Mouse (Mus musculus): ENCODE data around the gene Flcn. TPM values are rescaled to one million over a fixed set of nuclear protein-coding genes. Genes with fewer than 3 reads are reported as not detected.

Flcn gene
- polyA plus RNA-seq, 1 experiment from 2014 or later: 45.9 TPM

DNA sequence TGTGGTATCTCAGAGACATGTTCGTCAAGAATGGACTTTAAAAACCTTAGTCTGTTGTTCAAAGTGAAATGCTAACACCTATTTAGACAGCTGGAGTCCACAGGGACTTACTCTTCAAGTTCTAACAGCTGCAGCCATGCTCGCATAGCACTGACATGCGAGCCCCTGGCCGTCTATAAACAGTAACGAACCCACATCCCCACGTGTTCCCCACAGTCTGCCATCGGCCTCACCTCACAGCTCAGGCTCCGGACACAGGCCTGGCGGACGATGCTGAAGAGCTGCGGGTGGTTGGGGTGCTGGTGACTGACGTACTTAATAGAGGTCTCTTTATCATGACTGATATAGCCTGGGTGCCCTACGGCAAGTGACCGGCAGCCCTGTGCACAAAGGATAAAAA is 6.3 kb downstream of the Flcn start:
- Histone ChIP-seq H3K4me3 (no peak overlapping the region), H3K4me2 (replicated peaks) (no peak overlapping the region), H3K36me3 (peaks cover 81% of the 10 kb centered on the region), H3K4me1 (peaks cover 3% of the 10 kb centered on the region), H3K9me3 (no peaks in the 10 kb centered on the region), H3K27me3 (no peaks in the 10 kb centered on the region), H3K27ac (replicated peaks) (no peak overlapping the region), H3K9ac (replicated peaks) (no peak overlapping the region)
- no peak for ATAC-seq (replicated peaks)
- 92% methylated on average over 14 of the region's 14 CpGs for WGBS

DNA sequence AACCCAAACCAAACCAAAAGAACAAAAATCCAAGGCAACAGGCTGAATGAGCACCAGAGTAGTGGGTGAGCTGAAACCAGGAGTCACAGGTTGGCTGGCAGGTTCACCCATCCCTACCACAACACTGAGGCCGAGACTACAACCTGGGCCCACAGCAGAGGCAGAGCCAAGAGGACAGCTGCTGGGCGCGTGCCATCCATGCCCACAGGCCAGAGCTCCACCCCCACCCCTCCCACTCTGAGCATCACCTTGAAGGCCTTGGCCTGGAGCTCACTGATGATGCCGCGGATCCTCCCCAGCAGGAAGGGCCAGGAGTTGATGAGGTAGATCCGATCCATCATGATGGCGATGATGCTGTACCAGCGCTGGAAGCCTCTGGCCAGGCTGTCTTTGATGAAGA is 7.9 kb downstream of the Flcn start:
- H3K36me3 ChIP-seq: peaks cover 84% of the 10 kb centered on the region

DNA sequence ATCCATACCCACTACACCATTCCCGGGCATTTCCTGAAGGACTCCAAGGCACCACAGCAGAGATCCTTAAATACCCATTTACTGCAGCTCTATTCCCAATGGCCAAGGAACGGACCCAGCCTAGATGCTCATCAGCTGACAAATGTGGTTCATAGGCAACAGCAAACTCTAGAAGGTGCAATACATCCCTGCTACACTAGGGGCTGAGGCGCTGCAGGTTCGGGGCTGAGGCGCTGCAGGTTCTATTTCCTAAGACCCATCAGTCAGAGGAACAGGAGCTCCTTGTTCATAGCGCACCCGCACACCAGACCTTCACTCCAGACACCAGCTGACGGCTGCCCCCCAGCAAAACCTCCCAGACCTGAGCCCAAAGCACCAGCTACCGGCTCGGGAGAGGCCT is 9.4 kb downstream of the Flcn start:
- Histone ChIP-seq H3K27ac (replicated peaks) (no peak overlapping the region), H3K36me3 (peaks cover 80% of the 10 kb centered on the region), H3K4me3 (no peak overlapping the region), H3K9me3 (no peaks in the 10 kb centered on the region), H3K27me3 (no peaks in the 10 kb centered on the region), H3K9ac (replicated peaks) (no peak overlapping the region), H3K4me2 (replicated peaks) (no peak overlapping the region), H3K4me1 (no peaks in the 10 kb centered on the region)
- no peak for ATAC-seq (replicated peaks)
- WGBS: 91% methylated on average over 10 of the region's 10 CpGs

More for the DNA sequence above, 7.9 kb downstream of the Flcn start:
- Histone ChIP-seq H3K4me1 (no peaks in the 10 kb centered on the region), H3K27ac (replicated peaks) (no peak overlapping the region), H3K9me3 (no peaks in the 10 kb centered on the region), H3K27me3 (no peaks in the 10 kb centered on the region), H3K4me3 (no peak overlapping the region), H3K4me2 (replicated peaks) (no peak overlapping the region), H3K9ac (replicated peaks) (no peak overlapping the region)
- 96% methylated on average over 8 of the region's 8 CpGs for WGBS
- no peak for ATAC-seq (replicated peaks)

DNA sequence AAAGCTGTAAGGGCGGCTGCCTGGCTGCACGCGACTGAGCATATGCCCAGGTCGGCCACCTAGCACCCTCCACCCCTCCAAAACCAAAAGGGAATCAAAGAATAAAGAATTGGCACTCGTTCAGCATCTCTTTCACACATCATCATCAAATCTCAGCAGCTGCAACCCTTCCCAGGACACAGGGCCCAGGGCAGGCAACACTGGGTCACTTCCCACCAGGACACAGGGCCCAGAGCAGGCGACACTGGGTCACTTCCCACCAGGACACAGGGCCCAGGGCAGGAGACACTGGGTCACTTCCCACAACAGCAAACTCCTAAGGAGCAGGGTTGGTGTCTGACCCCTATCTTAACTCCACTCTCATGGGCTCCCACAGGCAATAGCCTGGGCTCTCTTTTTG is 16.4 kb downstream of the Flcn start:
- Histone ChIP-seq H3K36me3 (peaks cover 65% of the 10 kb centered on the region), H3K4me2 (replicated peaks) (no peak overlapping the region), H3K27me3 (no peaks in the 10 kb centered on the region), H3K9me3 (no peaks in the 10 kb centered on the region), H3K27ac (replicated peaks) (no peak overlapping the region), H3K4me3 (no peak overlapping the region), H3K4me1 (no peaks in the 10 kb centered on the region), H3K9ac (replicated peaks) (no peak overlapping the region)
- ATAC-seq (replicated peaks): no peak
- 94% methylated on average over 6 of the region's 6 CpGs for WGBS

DNA sequence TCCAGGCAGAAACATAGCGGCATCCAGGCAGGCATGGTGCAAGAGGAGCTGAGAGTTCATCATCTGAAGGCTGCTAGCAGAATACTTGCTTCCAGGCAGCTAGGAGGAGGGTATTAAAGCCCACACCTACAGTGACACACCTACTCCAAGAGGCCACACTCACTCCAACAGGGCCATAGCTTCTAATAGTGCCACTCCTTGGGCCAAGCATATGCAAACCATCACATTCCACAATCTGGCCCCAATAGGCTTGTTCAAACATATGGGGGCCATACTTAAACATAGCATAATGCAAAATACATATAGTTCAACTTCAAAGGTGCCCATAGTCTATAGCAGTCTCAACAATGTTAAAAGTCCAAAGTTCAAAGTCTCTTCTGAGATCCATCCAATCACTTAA is 20.5 kb downstream of the Flcn start:
- ATAC-seq (replicated peaks): no peak
- Histone ChIP-seq H3K27me3 (no peaks in the 10 kb centered on the region), H3K4me1 (peaks cover 9% of the 10 kb centered on the region), H3K9me3 (no peaks in the 10 kb centered on the region), H3K9ac (replicated peaks) (no peak overlapping the region), H3K27ac (replicated peaks) (no peak overlapping the region), H3K36me3 (peaks cover 36% of the 10 kb centered on the region), H3K4me2 (replicated peaks) (no peak overlapping the region), H3K4me3 (no peak overlapping the region)
- WGBS: 93% methylated on average over 1 of the region's 1 CpGs

DNA sequence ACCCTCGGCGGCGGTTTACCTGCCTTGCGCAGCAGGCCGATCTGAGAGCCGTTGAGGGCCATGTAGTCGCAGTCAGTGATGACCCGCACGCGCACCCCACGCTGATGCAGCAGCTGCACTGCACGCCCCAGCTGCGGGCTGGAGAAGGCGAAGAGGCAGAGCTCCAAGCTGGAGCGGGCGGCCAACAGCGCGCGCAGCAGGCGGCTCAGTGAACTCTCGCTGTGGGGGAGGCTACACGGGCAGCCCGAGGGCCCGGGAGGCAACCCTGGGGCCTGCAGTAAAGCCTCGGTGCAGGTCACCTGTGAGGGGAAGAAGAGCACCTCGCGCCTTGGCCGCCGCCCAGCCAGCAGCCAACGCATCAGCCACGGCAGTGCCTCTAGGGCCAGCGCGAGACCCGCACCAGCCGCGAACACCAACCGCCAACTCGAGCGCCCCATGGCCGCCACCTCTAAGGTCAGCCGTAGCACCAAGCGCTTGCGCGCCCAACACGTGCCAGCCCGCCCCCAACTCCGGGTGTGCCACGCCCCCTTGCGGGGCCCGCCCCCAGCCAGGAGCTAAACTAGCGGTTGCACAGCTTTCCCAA is 22.5 kb downstream of the Flcn start, which contains the start of gene Pld6:
TSS of gene Pld6 (minus strand) at position 447 of the 583 bp plus-strand sequence.
- Histone ChIP-seq H3K27me3 (no peaks in the 10 kb centered on the region), H3K4me2 (replicated peaks) (peak within 1 kb of the TSS; percentile 78), H3K9ac (replicated peaks) (peak within 1 kb of the TSS; percentile 10), H3K4me3 (peak within 1 kb of the TSS; percentile 39), H3K36me3 (peaks cover 18% of the 10 kb centered on the region), H3K27ac (replicated peaks) (no peak within 1 kb of the TSS), H3K9me3 (no peaks in the 10 kb centered on the region), H3K4me1 (peaks cover 9% of the 10 kb centered on the region)
- WGBS: 1% methylated on average over 48 of the region's 51 CpGs
- ATAC-seq (replicated peaks): peak; percentile 57

DNA sequence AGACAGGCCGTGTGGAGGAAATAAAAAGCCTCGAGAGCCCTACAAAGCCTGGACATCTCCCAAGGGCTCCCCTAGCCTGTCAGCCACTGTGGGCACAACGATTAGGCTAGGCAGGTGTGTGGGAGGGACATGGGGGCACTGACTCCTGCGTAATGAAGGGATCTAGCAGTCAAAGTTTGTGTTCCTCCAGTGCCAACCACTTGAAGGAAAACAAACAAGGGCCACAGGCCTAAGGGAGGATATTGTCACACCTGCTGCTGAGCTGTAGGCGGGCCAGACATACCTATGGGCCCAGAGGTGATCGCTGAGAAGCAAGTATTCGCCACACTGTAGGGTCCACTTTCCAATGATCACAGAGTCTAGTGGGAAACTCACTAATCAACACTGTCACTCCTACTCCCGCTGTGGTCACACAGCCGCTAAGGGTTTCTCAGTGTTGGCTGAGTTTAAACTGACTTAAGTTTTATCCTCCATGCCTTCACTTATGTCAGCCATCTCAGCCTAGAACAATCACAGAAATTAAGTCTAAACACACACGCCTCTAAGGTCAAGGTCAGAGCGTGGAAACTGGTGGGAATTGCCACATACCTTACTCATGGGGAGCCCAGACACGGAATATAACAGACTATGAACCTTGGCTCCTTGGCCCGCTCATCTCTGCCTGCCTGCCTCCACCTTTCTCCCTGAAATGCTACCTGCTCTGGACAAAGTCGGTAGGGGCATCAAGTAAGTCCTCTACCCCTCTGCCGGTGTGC is 23.2 kb downstream of the Flcn start:
- Histone ChIP-seq H3K4me1 (peaks cover 9% of the 10 kb centered on the region), H3K9me3 (no peaks in the 10 kb centered on the region), H3K4me3 (peak overlapping the region; percentile 39), H3K27me3 (no peaks in the 10 kb centered on the region), H3K4me2 (replicated peaks) (peak overlapping the region; percentile 78), H3K27ac (replicated peaks) (no peak overlapping the region), H3K9ac (replicated peaks) (peak overlapping the region; percentile 10), H3K36me3 (peaks cover 11% of the 10 kb centered on the region)
- 58% methylated on average over 15 of the region's 15 CpGs for WGBS
- ATAC-seq (replicated peaks): peak; percentile 64

DNA sequence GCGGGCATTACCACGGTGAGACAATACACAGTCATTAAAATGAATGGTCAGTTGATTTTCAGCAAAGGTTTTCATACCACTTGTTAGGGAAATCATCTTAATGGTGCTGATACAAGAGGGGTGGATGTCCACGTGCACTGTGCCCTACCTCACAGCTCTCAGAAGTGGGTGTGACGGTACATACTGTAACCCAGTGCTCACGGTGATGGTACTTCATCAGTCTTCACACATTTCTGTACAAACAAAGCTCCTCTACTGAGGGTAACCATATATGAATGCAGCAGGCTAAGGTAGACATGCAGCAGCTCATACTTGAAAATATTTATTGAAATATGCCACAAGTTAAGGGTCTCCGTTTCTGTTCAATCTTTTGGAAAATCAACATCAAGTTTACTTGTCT is 26.2 kb downstream of the Flcn start:
- ATAC-seq (replicated peaks): no peak
- 85% methylated on average over 6 of the region's 6 CpGs for WGBS
- Histone ChIP-seq H3K4me1 (peaks cover 9% of the 10 kb centered on the region), H3K27me3 (no peaks in the 10 kb centered on the region), H3K36me3 (peaks cover 6% of the 10 kb centered on the region), H3K9ac (replicated peaks) (no peak overlapping the region), H3K9me3 (no peaks in the 10 kb centered on the region), H3K4me2 (replicated peaks) (no peak overlapping the region), H3K27ac (replicated peaks) (no peak overlapping the region), H3K4me3 (no peak overlapping the region)

DNA sequence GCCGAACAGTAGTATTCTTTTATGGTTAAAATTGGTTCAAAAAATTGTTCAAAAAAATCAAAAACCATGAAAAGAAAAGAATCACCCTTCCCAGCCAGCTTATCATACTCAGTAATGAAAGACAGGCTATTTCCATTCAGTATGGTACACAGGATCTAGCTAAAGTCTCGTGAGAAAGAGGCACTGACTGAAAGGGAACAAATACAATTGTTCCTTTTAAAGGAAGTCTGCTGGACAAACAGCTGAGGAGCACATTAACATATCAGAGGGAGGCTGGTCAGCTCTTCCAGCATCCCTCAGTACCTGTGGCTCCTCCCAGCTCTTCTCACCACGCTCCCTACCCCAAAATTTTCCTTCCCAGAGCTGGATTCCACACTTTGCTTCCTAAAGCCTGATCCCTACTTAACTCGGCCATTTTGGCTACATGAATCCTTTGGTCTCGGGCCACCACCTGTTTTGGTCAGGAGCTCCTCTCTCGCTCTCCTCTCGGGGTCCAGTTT is 27.7 kb downstream of the Flcn start:
- Histone ChIP-seq H3K27me3 (no peaks in the 10 kb centered on the region), H3K4me1 (peaks cover 4% of the 10 kb centered on the region), H3K4me3 (no peak overlapping the region), H3K36me3 (peaks cover 18% of the 10 kb centered on the region), H3K4me2 (replicated peaks) (no peak overlapping the region), H3K27ac (replicated peaks) (no peak overlapping the region), H3K9ac (replicated peaks) (no peak overlapping the region), H3K9me3 (no peaks in the 10 kb centered on the region)
- ATAC-seq (replicated peaks): no peak
- WGBS: 65% methylated on average over 7 of the region's 7 CpGs

DNA sequence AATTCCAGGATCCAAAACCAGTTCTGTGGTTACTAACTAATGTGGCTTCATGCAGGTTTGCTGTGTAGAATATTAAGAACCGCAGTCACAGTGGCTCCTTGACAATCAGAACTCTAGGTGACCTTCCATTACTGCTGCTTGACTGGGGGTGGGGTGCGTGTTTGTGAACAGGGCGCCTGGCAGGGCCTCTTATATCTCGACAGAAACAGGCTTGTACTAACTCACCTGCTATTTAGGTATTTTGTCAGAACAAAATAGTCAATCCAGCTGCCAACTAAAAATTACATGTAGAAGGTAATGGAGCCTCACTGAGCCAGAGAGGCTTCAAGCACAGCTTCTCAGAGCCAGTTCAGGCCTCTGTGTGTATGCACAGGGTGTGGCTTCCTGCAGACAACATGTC is 29.6 kb downstream of the Flcn start:
- ATAC-seq (replicated peaks): no peak
- no peak overlapping the region for H3K9ac ChIP-seq (replicated peaks)
- H3K4me2 ChIP-seq (replicated peaks): no peak overlapping the region
- no peak overlapping the region for H3K27ac ChIP-seq (replicated peaks)
- peaks cover 27% of the 10 kb centered on the region for H3K36me3 ChIP-seq
- 87% methylated on average over 4 of the region's 4 CpGs for WGBS
- H3K4me3 ChIP-seq: no peak overlapping the region
- no peaks in the 10 kb centered on the region for H3K4me1 ChIP-seq
- no peaks in the 10 kb centered on the region for H3K27me3 ChIP-seq
- no peaks in the 10 kb centered on the region for H3K9me3 ChIP-seq

DNA sequence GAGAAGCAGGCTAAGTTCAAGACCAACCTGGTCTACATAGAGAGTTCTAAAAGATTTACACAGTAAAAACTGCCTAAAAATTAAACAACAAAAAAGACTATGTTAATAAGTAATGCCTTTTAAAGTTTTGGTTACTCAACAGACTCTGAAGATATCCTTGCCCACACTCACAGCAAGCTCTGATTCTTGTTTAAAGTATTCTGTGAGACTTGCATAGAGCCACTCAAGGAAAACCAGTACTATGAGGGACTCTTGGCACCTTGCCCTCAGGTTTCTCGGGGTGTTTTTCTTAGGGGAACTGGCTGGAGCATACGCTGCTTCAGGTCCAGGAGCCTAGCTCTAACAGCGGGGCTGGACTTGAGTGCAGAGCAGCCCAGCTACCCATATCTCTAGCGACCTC is 30.4 kb downstream of the Flcn start:
- H3K4me3 ChIP-seq: no peak overlapping the region
- no peaks in the 10 kb centered on the region for H3K9me3 ChIP-seq
- 82% methylated on average over 4 of the region's 4 CpGs for WGBS
- H3K27me3 ChIP-seq: no peaks in the 10 kb centered on the region
- H3K4me2 ChIP-seq (replicated peaks): no peak overlapping the region
- peaks cover 34% of the 10 kb centered on the region for H3K36me3 ChIP-seq
- H3K4me1 ChIP-seq: no peaks in the 10 kb centered on the region
- no peak overlapping the region for H3K27ac ChIP-seq (replicated peaks)
- no peak overlapping the region for H3K9ac ChIP-seq (replicated peaks)
- ATAC-seq (replicated peaks): no peak

DNA sequence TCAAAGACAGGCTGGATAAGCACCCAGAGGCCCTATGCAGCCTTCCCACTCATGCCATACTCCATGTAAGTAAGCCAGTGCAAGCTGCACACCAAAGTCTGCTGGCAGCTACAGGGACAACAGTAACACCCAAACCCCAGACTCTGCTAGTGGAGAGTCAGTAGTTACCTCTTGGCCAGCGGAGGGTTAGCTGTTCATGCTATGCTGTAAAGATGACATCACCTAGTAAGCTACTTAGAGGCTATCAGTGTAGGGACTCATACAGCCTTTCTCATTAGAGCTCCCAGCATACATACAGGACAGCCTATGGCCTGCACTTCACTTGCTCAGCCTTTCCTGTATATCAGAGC is 31.0 kb downstream of the Flcn start:
- no peak overlapping the region for H3K4me3 ChIP-seq
- no peaks in the 10 kb centered on the region for H3K27me3 ChIP-seq
- no peaks in the 10 kb centered on the region for H3K9me3 ChIP-seq
- WGBS: 83% methylated on average over 1 of the region's 1 CpGs
- no peak overlapping the region for H3K4me2 ChIP-seq (replicated peaks)
- no peaks in the 10 kb centered on the region for H3K4me1 ChIP-seq
- no peak for ATAC-seq (replicated peaks)
- H3K27ac ChIP-seq (replicated peaks): no peak overlapping the region
- no peak overlapping the region for H3K9ac ChIP-seq (replicated peaks)
- H3K36me3 ChIP-seq: peaks cover 40% of the 10 kb centered on the region

Data from forebrain, embryonic 15.5 days (tissue).